Mouse (Mus musculus) bone marrow, adult 2 months (tissue): ENCODE results near the gene Arhgdia. TPM values are rescaled to one million over a fixed set of nuclear protein-coding genes. Genes with fewer than 3 reads are reported as not detected.
"Not testable (repeated sequence)": the region's sequence is repeated elsewhere in the genome, so short reads cannot be mapped to it uniquely, and the experiment has no call there.

Source experiments
- H3K27ac ChIP-seq: fragments of 200-500 bp; 2 replicates; pipeline ENCODE4 v1.5.1; 2012; ENCODE audit warnings: low read depth, mild to moderate bottlenecking, control low read depth, inconsistent platforms, low read length; ENCODE audit not compliant: control insufficient read depth, poor library complexity, insufficient read depth
- H3K4me1 ChIP-seq: fragments of 200-500 bp; 2 replicates; pipeline ENCODE4 v1.6.1; 2011; ENCODE audit warnings: low read length; ENCODE audit not compliant: control insufficient read depth, insufficient read depth
- H3K4me3 ChIP-seq: fragments of 200-500 bp; replicated peaks from 2 replicates; pipeline ENCODE3; 2011; ENCODE audit warnings: mild to moderate bottlenecking, low read depth, low read length, control low read depth; ENCODE audit not compliant: control insufficient read depth
- CTCF ChIP-seq: fragments of 200-500 bp; IDR thresholded peaks from 2 replicates; pipeline ENCODE4 v1.5.1; 2011; ENCODE audit warnings: low read length, control low read depth; ENCODE audit not compliant: control insufficient read depth, insufficient read depth
- POLR2A ChIP-seq: fragments of 200-500 bp; IDR thresholded peaks from 2 replicates; pipeline ENCODE4 v1.6.1; 2011; ENCODE audit warnings: low read depth, mild to moderate bottlenecking, control low read depth, low read length, borderline replicate concordance; ENCODE audit not compliant: control insufficient read depth
- WGBS: fragments of 180-500 bp; shearing (Covaris S2); methylation state at CpG from one replicate; pipeline ENCODE4 v1.1.7; 2018; 5-methylcytosine and 5-hydroxymethylcytosine counted together
- polyA plus RNA-seq: library from polyadenylated mRNA; stranded (reverse); fragments of >200 nt; gene quantifications from 2 replicates; pipeline ENCODE4 v1.2.4, GENCODE M21; 2011; ENCODE audit warnings: low replicate concordance; ENCODE audit not compliant: missing spikeins, insufficient read depth, insufficient read length

Arhgdia gene
- polyA plus RNA-seq, 1 experiment = 172 TPM

- WGBS = 34% methylated on average over 6 of the region's 6 CpGs
- Histone ChIP-seq H3K4me1 (no peaks in the 10 kb centered on the region), H3K27ac (no peak overlapping the region), H3K4me3 (no peak overlapping the region)
- TF ChIP-seq POLR2A = no peak
- TF ChIP-seq CTCF = no peak
Measured at GRCm38 (mm10) chr11:120588531-120588930, 7.1 kb upstream of the Arhgdia start.

- Histone ChIP-seq H3K27ac (no peak overlapping the region), H3K4me3 (no peak overlapping the region), H3K4me1 (peaks cover 4% of the 10 kb centered on the region)
- 88% methylated on average over 1 of the region's 1 CpGs for WGBS
- no peak for TF ChIP-seq POLR2A
- no peak for TF ChIP-seq CTCF
Measured at GRCm38 (mm10) chr11:120583937-120584336, 2.5 kb upstream of the Arhgdia start.

DNA sequence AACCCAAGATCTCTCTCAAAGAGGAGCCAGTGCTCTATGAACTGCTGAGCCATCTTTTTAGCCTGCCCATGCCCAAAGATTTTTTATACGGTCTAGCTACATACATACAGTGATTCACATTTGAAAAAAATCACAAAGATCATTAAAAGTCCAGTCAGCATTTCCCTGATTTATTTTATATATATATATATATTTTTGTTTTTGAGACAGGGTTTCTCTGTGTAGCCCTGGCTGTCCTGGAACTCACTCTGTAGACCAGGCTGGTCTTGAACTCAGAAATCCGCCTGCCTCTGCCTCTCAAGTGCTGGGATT, 1.5 kb upstream of the Arhgdia start:
- 96% methylated on average over 2 of the region's 2 CpGs for WGBS
- H3K4me1 ChIP-seq, H3K4me3 ChIP-seq, H3K27ac ChIP-seq: not testable (repeated sequence)

DNA sequence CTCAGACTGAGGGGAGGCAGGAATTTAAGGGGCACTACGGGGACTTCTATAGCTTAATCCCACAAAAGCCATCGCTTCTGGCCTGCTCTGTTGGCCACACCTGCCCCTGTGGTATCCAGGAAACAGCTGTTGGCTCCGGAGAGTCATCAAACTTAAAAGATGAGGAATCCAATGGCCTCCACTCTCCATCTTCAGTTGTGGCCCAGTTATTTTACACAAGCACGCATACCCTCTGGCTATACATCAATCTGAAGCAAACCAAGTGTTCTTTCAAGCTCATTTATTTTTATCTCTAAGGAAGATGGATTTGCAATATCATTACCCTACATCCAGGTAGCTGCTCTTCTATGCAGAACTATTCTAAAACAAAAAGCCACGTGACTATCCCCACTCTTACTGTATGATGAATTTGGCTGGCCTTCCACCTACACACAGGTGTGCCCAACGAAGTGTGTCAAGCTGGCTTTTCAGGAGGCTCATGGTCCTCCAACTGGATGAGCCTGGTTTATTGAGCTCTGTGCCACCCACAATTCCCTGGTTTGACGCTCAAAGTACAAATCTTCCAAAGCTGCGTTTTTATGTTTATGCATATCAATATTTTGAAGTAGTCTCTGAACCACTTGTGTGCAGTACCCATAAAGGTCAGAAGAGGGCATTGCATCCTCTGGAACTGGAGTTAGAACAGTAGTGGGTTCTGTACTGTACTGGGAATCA, 1.0 kb upstream of the Arhgdia start:
- peak overlapping the region; percentile 91 for H3K4me3 ChIP-seq
- peak overlapping the region; percentile 97 for H3K27ac ChIP-seq
- TF ChIP-seq POLR2A (no peak), CTCF (no peak)
- WGBS = 50% methylated on average over 8 of the region's 8 CpGs
- peaks cover 4% of the 10 kb centered on the region for H3K4me1 ChIP-seq

GRCm38 (mm10) chr11:120580871-120581331, 523 bp downstream of the Arhgdia start:
- peaks cover 4% of the 10 kb centered on the region for H3K4me1 ChIP-seq

GRCm38 (mm10) chr11:120580190-120580589, 1.2 kb downstream of the Arhgdia start:
- WGBS = 31% methylated on average over 7 of the region's 7 CpGs
- Histone ChIP-seq H3K4me3 (peak overlapping the region; percentile 91), H3K4me1 (peaks cover 4% of the 10 kb centered on the region), H3K27ac (peak overlapping the region; percentile 97)
- TF ChIP-seq POLR2A = no peak
- TF ChIP-seq CTCF = no peak

More at GRCm38 (mm10) chr11:120580871-120581331, 523 bp downstream of the Arhgdia start:
- Histone ChIP-seq H3K27ac (peak overlapping the region; percentile 97), H3K4me3 (peak overlapping the region; percentile 91)
- under 1% methylated on average over 44 of the region's 44 CpGs for WGBS
- TF ChIP-seq POLR2A (no peak), CTCF (no peak)

DNA sequence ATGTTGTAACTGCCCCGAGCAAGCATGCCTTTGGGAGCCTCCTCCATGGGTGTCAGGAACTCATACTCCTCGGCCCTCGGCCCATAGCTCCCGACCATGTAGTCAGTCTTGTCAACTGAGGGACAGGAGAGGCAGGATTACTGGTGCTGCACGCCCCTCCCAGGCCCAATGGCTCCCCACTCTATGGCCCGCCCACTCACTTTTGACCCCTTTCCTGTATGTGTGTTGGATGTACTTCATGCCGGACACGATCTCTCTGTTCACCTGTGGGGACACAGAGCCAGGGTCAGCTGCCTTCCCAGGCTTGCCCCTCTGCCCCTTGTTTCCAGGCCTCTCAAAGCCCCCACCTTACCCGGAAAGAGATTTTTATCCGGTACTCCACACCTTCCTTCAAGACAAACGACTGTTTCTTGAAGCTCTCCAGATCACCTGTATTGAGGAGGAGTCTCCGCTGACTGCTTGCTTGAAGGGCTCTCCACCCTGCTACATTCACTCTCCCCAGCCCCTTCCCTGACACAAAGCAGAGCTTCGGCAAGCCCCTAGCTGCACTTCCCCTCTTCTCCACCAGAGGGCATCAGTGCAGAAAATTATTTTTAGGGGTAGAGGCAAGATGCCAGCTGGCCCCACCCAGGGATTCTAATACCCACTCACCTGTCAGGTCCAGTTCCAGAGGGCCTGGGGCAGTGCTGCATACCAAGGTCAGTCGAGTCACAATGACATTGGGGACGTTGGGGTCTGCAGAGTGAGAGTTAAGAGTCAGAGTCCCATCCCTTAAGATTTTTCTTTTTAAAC, 1.9 kb downstream of the Arhgdia start:
- WGBS = 67% methylated on average over 15 of the region's 15 CpGs
- H3K4me3 ChIP-seq = peak overlapping the region; percentile 91
- H3K4me1 ChIP-seq = peaks cover 4% of the 10 kb centered on the region
- TF ChIP-seq POLR2A (no peak), CTCF (peak; percentile 73)
- peak overlapping the region; percentile 62 for H3K27ac ChIP-seq

- Histone ChIP-seq H3K27ac (no peak overlapping the region), H3K4me1 (peaks cover 6% of the 10 kb centered on the region), H3K4me3 (no peak overlapping the region)
- 88% methylated on average over 11 of the region's 11 CpGs for WGBS
- no peak for TF ChIP-seq CTCF
Measured at GRCm38 (mm10) chr11:120578694-120579243, 2.7 kb downstream of the Arhgdia start.
